Mouse (Mus musculus) neural tube, embryonic 14.5 days (tissue): Measurements from ENCODE around the gene Adgrf1. TPM values are rescaled to one million over a fixed set of nuclear protein-coding genes. Genes with fewer than 3 reads are reported as not detected.
A peak's percentile ranks its signal among the peaks of the same experiment; 100 is the strongest.

ENCODE experiments used
- ATAC-seq: fragments of 200-750 bp; cut with Nextera tagmentation; 2 replicates; pipeline ENCODE4 v1.8.0; 2017; ENCODE audit warnings: low read depth, mild to moderate bottlenecking, moderate TSS enrichment, moderate library complexity
- H3K27ac ChIP-seq: fragments of 300-500 bp; sonication (generic); 2 replicates; pipeline ENCODE4 v1.5.1; 2014; ENCODE audit warnings: low read depth, mild to moderate bottlenecking, control low read depth, low read length, moderate library complexity, mixed read lengths
- H3K27me3 ChIP-seq: fragments of 300-500 bp; sonication (generic); 2 replicates; pipeline ENCODE4 v1.6.1; 2014; ENCODE audit warnings: low read length; ENCODE audit not compliant: control insufficient read depth, insufficient read depth
- H3K36me3 ChIP-seq: fragments of 300-500 bp; sonication (generic); 2 replicates; pipeline ENCODE4 v1.6.1; 2014; ENCODE audit warnings: low read length, mixed read lengths; ENCODE audit not compliant: control insufficient read depth, insufficient read depth
- H3K4me1 ChIP-seq: fragments of 300-500 bp; sonication (generic); 2 replicates; pipeline ENCODE4 v1.6.1; 2014; ENCODE audit warnings: low read length; ENCODE audit not compliant: control insufficient read depth, insufficient read depth
- H3K4me2 ChIP-seq: fragments of 300-500 bp; sonication (generic); 2 replicates; pipeline ENCODE4 v1.6.1; 2014; ENCODE audit warnings: mild to moderate bottlenecking, low read depth, low read length, control low read depth
- H3K4me3 ChIP-seq: fragments of 300-500 bp; sonication (generic); 2 replicates; pipeline ENCODE4 v1.5.1; 2014; ENCODE audit warnings: low read depth, low read length, control low read depth, mixed read lengths
- H3K9ac ChIP-seq: fragments of 300-500 bp; sonication (generic); replicated peaks from 2 replicates; pipeline ENCODE4 v1.6.1; 2014; ENCODE audit warnings: low read depth, mild to moderate bottlenecking, control low read depth, low read length, mixed read lengths
- H3K9me3 ChIP-seq: fragments of 300-500 bp; sonication (generic); 2 replicates; pipeline ENCODE4 v1.6.1; 2016; ENCODE audit warnings: low read length; ENCODE audit not compliant: control insufficient read depth
- WGBS: fragments of 180-500 bp; shearing (Covaris S2); extraction: QIAGEN DNeasy Blood & Tissue Kit; methylation state at CpG from one replicate; pipeline ENCODE4 v1.1.7; 2014; 5-methylcytosine and 5-hydroxymethylcytosine counted together
- polyA plus RNA-seq: library from polyadenylated mRNA; unstranded; fragments of >200 nt; fragmentation: Nextera tagmentation; extraction: Ambion mirVana; gene quantifications from 2 replicates; pipeline ENCODE4 v1.2.1, GENCODE M21; 2014

The Adgrf1 gene
- polyA plus RNA-seq: not detected in 2 replicates

GRCm38 (mm10) chr17:43270161-43270560 is at the start of gene Adgrf1:
Adgrf1 (plus strand) TSS chr17:43270329.
- Histone ChIP-seq H3K36me3 (no peaks in the 10 kb centered on the region), H3K4me2 (no peak within 1 kb of the TSS), H3K4me1 (no peaks in the 10 kb centered on the region), H3K9me3 (no peaks in the 10 kb centered on the region), H3K9ac (no peak within 1 kb of the TSS), H3K27ac (no peak within 1 kb of the TSS), H3K4me3 (no peak within 1 kb of the TSS), H3K27me3 (no peaks in the 10 kb centered on the region)
- 79% methylated on average over 6 of the region's 6 CpGs for WGBS
- ATAC-seq: no peak

DNA sequence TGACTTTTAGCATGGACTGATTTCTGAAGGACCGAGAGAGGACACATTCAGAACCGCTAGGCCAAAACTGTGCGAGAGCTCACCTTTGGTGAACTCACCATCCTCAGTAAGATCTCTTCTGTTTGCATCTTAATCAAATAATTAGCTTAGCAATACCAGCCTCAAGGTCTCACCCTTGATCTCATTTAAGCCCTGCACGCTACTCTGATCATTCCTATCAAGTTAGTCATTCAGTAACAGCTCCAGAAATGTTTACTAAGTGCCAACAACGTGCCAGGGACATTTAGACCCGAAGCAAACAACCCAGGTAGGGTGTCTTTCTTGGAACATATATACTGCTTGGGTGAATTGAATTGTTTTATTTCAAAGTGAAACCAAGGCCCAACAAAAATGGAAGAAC is 44.0 kb upstream of the Adgrf1 start:
- no peak for ATAC-seq
- Histone ChIP-seq H3K27me3 (no peaks in the 10 kb centered on the region), H3K36me3 (no peaks in the 10 kb centered on the region), H3K4me1 (no peaks in the 10 kb centered on the region), H3K9ac (no peak overlapping the region), H3K9me3 (no peaks in the 10 kb centered on the region), H3K4me3 (no peak overlapping the region), H3K27ac (no peak overlapping the region), H3K4me2 (no peak overlapping the region)
- WGBS: 90% methylated on average over 6 of the region's 6 CpGs

GRCm38 (mm10) chr17:43229621-43230513 is 40.3 kb upstream of the Adgrf1 start:
- 40% methylated on average over 12 of the region's 12 CpGs for WGBS

DNA sequence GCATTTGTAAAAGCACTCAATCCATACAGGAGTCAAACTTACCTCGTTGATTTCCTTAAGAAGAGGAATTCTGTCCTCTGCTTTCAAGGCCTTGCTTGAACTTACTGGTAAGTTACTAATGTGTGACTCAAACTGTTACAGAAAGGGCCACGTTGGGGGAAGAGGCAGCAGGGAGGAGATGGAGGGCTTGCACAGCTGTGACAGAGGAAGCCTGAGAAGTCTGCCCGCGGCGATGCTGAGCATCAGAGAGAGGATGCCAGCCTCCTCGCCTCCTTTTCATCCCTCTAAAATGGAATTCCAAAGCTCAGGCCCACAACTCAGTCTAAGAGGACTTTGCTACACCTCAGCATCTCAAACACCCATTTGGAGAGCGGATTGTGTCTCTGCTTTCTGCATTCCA is 39.3 kb upstream of the Adgrf1 start:
- Histone ChIP-seq H3K9ac (no peak overlapping the region), H3K27me3 (no peaks in the 10 kb centered on the region), H3K4me1 (no peaks in the 10 kb centered on the region), H3K9me3 (no peaks in the 10 kb centered on the region), H3K36me3 (no peaks in the 10 kb centered on the region), H3K4me2 (no peak overlapping the region), H3K4me3 (no peak overlapping the region), H3K27ac (no peak overlapping the region)
- 86% methylated on average over 7 of the region's 7 CpGs for WGBS
- ATAC-seq: no peak

More at GRCm38 (mm10) chr17:43229621-43230513, 40.3 kb upstream of the Adgrf1 start:
- peak; percentile 93 for ATAC-seq
- H3K9me3 ChIP-seq: no peaks in the 10 kb centered on the region
- peak overlapping the region; percentile 31 for H3K4me2 ChIP-seq
- no peaks in the 10 kb centered on the region for H3K4me1 ChIP-seq
- H3K27ac ChIP-seq: 0 out of 2 replicates have a peak overlapping the region, but pooled peaks have one; percentile 7
- no peak overlapping the region; the same call in 1 of the 2 replicates for H3K4me3 ChIP-seq
- H3K27me3 ChIP-seq: no peaks in the 10 kb centered on the region
- no peaks in the 10 kb centered on the region for H3K36me3 ChIP-seq
- no peak overlapping the region for H3K9ac ChIP-seq

- ATAC-seq: no peak
Measured at GRCm38 (mm10) chr17:43232769-43233168, 37.4 kb upstream of the Adgrf1 start.

DNA sequence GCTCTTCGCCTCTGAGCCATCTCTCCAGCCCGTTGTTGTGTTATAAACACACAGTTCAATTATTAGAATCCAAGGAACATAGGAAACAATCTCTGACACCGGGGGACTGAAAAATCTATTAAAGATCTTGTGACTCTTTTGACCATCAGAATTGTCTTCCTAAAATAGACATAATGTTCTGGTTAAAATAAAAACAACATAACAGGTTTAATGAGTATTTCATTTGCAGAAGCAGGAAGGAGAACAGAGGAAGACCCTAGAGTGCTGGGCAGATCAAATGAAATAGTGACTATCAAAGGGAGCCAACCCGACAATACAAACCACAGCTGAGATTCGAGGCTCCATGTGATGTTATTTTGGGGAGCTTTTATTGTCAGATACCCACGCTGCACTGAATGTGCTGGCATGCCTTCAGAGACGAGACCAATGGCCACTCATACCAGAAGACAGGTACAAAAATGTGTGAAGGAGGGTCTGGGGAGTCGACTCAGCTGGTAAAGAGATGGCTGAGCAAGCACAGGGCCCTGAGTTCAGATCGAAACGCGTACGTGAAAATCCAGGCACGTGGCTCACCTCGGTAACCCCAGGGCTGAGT is 33.4 kb upstream of the Adgrf1 start:
- 88% methylated on average over 14 of the region's 14 CpGs for WGBS
- no peak overlapping the region for H3K27ac ChIP-seq
- no peak overlapping the region for H3K4me3 ChIP-seq
- no peaks in the 10 kb centered on the region for H3K36me3 ChIP-seq
- H3K27me3 ChIP-seq: no peaks in the 10 kb centered on the region
- ATAC-seq: no peak
- no peak overlapping the region for H3K9ac ChIP-seq
- H3K4me1 ChIP-seq: 0 out of 2 replicates have a peak, but pooled peaks cover 3% of the 10 kb centered on the region
- H3K9me3 ChIP-seq: no peaks in the 10 kb centered on the region
- H3K4me2 ChIP-seq: no peak overlapping the region

More at GRCm38 (mm10) chr17:43232769-43233168, 37.4 kb upstream of the Adgrf1 start:
- WGBS: 80% methylated on average over 6 of the region's 6 CpGs
- Histone ChIP-seq H3K36me3 (no peaks in the 10 kb centered on the region), H3K9ac (no peak overlapping the region), H3K27ac (no peak overlapping the region), H3K4me1 (no peaks in the 10 kb centered on the region), H3K9me3 (no peaks in the 10 kb centered on the region), H3K4me2 (no peak overlapping the region), H3K27me3 (no peaks in the 10 kb centered on the region), H3K4me3 (no peak overlapping the region)

DNA sequence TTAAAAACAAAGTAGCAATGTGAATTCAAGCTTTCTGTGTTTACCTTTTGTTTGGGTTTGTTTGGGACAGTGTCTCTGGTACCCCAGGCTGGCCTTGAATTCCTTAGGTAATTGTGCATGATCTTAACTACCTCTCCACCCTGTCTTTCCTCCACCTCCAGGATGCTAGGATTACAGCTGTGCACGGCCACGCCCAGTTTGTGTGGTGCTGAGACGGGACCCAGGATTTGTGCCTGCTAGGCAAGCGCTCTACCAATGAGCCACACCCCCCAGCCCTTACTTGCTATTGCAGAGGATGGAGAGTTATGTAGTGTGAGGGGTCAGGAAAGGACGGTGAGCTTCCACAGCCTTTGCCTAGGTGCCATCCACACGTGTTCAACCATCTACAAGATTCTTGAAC is 31.1 kb upstream of the Adgrf1 start:
- ATAC-seq: no peak
- no peak overlapping the region for H3K9ac ChIP-seq
- 0 out of 2 replicates have a peak, but pooled peaks cover 3% of the 10 kb centered on the region for H3K4me1 ChIP-seq
- no peak overlapping the region for H3K4me3 ChIP-seq
- no peaks in the 10 kb centered on the region for H3K27me3 ChIP-seq
- H3K9me3 ChIP-seq: no peaks in the 10 kb centered on the region
- WGBS: 82% methylated on average over 6 of the region's 6 CpGs
- no peak overlapping the region for H3K4me2 ChIP-seq
- no peaks in the 10 kb centered on the region for H3K36me3 ChIP-seq
- no peak overlapping the region for H3K27ac ChIP-seq

DNA sequence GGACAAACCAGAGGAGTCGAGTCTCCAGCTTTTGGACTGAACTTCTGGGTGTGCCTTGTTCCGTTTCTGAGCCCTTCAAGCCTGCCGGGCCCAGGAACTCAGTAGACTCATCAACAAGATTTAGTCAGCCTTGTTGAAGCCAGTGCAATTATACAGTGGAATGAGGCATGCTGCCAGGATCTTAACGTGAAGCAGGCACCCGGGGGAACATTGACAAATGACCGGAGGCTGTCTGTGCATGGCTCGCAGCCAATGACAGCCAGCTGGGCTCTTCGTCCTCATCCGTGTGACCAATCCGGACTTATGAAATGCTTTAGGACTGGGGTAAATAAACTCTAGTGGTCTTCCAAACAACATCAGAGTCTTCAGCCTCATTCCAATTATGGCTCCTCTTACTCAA is 29.0 kb upstream of the Adgrf1 start:
- Histone ChIP-seq H3K36me3 (no peaks in the 10 kb centered on the region), H3K9ac (no peak overlapping the region), H3K4me3 (no peak overlapping the region), H3K4me2 (no peak overlapping the region), H3K27me3 (no peaks in the 10 kb centered on the region), H3K27ac (no peak overlapping the region), H3K9me3 (no peaks in the 10 kb centered on the region), H3K4me1 (0 out of 2 replicates have a peak, but pooled peaks cover 3% of the 10 kb centered on the region)
- peak; percentile 87 for ATAC-seq
- 27% methylated on average over 10 of the region's 10 CpGs for WGBS

GRCm38 (mm10) chr17:43242609-43243008 is 27.5 kb upstream of the Adgrf1 start:
- Histone ChIP-seq H3K27ac (no peak overlapping the region), H3K4me3 (no peak overlapping the region), H3K9me3 (no peaks in the 10 kb centered on the region), H3K4me1 (0 out of 2 replicates have a peak, but pooled peaks cover 3% of the 10 kb centered on the region), H3K27me3 (no peaks in the 10 kb centered on the region), H3K36me3 (no peaks in the 10 kb centered on the region), H3K9ac (no peak overlapping the region), H3K4me2 (no peak overlapping the region)
- WGBS: 82% methylated on average over 3 of the region's 3 CpGs
- no peak for ATAC-seq
